Mouse (Mus musculus): Measurements from ENCODE around the gene 1810009J06Rik.
"Not testable (repeated sequence)": the region's sequence is repeated elsewhere in the genome, so short reads cannot be mapped to it uniquely, and the experiment has no call there.

1810009J06Rik gene

DNA sequence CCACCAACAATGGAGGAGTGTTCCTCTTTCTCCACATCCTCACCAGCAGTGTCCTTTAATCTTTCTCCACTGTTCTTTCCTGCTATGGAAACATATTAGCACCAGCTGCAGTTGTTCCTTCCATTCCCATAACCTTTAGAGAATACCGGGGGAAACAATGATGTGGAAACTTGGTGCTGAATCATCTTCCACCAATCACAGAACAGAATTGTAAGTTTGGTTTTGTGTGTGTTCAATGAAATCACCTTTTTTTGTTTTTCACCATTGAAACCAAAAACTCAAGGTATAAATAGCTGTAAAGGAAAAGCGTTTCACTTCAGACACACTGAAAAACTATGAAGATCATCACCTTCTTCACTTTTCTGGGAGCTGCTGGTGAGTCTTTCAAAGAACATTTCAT lies at the start of gene 1810009J06Rik:
Gene 1810009J06Rik (plus strand): TSS at position 301 of the 400 bp plus-strand sequence.
- DNase-seq (ENCODE audit: low read depth): not testable (repeated sequence)

DNA sequence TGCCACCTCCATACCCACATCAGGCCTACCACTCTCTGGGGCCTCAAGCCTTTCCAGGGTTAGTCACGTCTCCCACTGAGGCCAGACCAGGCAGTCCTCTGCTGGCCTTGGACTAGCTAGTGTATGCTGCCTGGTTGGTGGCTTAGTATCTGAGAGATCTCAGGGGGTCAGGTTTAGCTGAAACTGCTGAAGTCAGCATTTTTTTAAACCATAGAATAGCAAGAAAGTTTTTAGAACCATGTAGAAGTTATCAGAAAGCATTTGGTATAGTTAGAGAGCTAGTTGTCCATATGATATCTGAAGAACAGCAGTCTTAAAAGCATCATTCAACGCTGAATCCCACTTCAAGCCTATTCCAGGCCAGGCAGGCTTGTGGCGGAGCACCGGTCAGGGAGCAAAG lies 44.6 kb upstream of the 1810009J06Rik start:
- DNase-seq (ENCODE audit: low read depth): no peak

- DNase-seq (ENCODE audit: low read depth): no peak
Measured at GRCm38 (mm10) chr6:40940457-40940856, 24.1 kb upstream of the 1810009J06Rik start, which contains the start of gene 1700074P13Rik. TSS of gene 1700074P13Rik (minus strand) at chr6:40940557.

GRCm38 (mm10) chr6:40951770-40952169 lies 12.8 kb upstream of the 1810009J06Rik start, which contains the start of gene Gm4744:
TSS of gene Gm4744 (minus strand) at chr6:40951870.
- DNase-seq (ENCODE audit: low read depth): no peak

- DNase-seq (ENCODE audit: low read depth): no peak
Measured at GRCm38 (mm10) chr6:40953716-40954115, 10.8 kb upstream of the 1810009J06Rik start.

- DNase-seq (ENCODE audit: low read depth): not testable (repeated sequence)
Measured at GRCm38 (mm10) chr6:40999379-40999778, 34.8 kb downstream of the 1810009J06Rik start, which contains the start of gene Gm2663. TSS of gene Gm2663 (minus strand) at chr6:40999479.

DNA sequence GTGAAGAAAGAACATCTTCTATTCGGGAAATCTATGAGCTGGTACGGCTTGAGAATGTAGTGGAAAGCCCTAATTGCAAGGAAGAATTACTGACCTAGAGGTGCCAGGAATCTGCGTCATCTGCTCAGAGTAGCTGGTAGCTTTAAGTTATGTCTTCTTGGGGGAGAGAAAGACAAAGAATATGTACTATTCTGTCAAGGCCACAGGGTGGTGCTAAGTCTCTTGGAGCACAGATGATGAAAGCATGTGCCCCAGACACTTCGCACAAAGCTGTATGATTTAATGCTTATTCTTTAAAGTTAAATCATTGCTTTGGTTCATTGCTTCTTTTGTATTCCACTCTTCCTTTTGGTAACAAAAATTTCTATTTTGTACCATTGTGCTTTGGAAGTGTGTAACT lies 50.5 kb downstream of the 1810009J06Rik start:
- DNase-seq (ENCODE audit: low read depth): peak; percentile 73
